Mouse (Mus musculus): Measurements from ENCODE around the gene Dus1l.
"Not testable (repeated sequence)": the region's sequence is repeated elsewhere in the genome, so short reads cannot be mapped to it uniquely, and the experiment has no call there.

The Dus1l gene

GRCm38 (mm10) chr11:120775774-120776469 is 20.3 kb downstream of the Dus1l start:
- DNase-seq (ENCODE audit: low spot score) = peak; percentile 93

- DNase-seq (ENCODE audit: low spot score) = no peak
Measured at GRCm38 (mm10) chr11:120773463-120774190, 22.6 kb downstream of the Dus1l start.

GRCm38 (mm10) chr11:120772749-120773148 is 23.5 kb downstream of the Dus1l start:
- DNase-seq (ENCODE audit: low spot score) = no peak

GRCm38 (mm10) chr11:120768206-120768605 is 28.0 kb downstream of the Dus1l start:
- no peak for DNase-seq (ENCODE audit: low spot score)

- DNase-seq (ENCODE audit: low spot score) = not testable (repeated sequence)
Measured at GRCm38 (mm10) chr11:120767023-120767422, 29.2 kb downstream of the Dus1l start.

GRCm38 (mm10) chr11:120763121-120763999 is 32.8 kb downstream of the Dus1l start:
- not testable (repeated sequence) for DNase-seq (ENCODE audit: low spot score)

GRCm38 (mm10) chr11:120762672-120763041 is 33.5 kb downstream of the Dus1l start, which contains the start of gene Hmga1b:
TSS of gene Hmga1b (plus strand) at chr11:120762794.
- DNase-seq (ENCODE audit: low spot score) = not testable (repeated sequence)

GRCm38 (mm10) chr11:120761811-120762671 is 34.2 kb downstream of the Dus1l start:
- no peak for DNase-seq (ENCODE audit: low spot score)

GRCm38 (mm10) chr11:120760236-120760635 is 36.0 kb downstream of the Dus1l start:
- peak; percentile 55 for DNase-seq (ENCODE audit: low spot score)

GRCm38 (mm10) chr11:120751606-120752005 is 44.6 kb downstream of the Dus1l start:
- no peak for DNase-seq (ENCODE audit: low spot score)

- DNase-seq (ENCODE audit: low spot score) = peak; percentile 40
Measured at GRCm38 (mm10) chr11:120749430-120749829, 46.8 kb downstream of the Dus1l start.

- no peak for DNase-seq (ENCODE audit: low spot score)
Measured at GRCm38 (mm10) chr11:120747974-120748373, 48.2 kb downstream of the Dus1l start.

GRCm38 (mm10) chr11:120744121-120744701 is 52.0 kb downstream of the Dus1l start:
- no peak for DNase-seq (ENCODE audit: low spot score)

GRCm38 (mm10) chr11:120740981-120741380 is 55.2 kb downstream of the Dus1l start:
- DNase-seq (ENCODE audit: low spot score) = no peak

All from T-cell, adult 2 months (primary cell).